Mouse (Mus musculus) CD8-positive naive resting alpha-beta T cell, adult 2 months (primary cell): ENCODE data around the gene Pnkd.

Experiments
- DNase-seq, 2 experiments: peaks; one replicate each; pipeline ENCODE4 v3.0.0; 2022; ENCODE audit warnings: low read depth in 2 of 2, low spot score in 2 of 2

Pnkd gene

DNA sequence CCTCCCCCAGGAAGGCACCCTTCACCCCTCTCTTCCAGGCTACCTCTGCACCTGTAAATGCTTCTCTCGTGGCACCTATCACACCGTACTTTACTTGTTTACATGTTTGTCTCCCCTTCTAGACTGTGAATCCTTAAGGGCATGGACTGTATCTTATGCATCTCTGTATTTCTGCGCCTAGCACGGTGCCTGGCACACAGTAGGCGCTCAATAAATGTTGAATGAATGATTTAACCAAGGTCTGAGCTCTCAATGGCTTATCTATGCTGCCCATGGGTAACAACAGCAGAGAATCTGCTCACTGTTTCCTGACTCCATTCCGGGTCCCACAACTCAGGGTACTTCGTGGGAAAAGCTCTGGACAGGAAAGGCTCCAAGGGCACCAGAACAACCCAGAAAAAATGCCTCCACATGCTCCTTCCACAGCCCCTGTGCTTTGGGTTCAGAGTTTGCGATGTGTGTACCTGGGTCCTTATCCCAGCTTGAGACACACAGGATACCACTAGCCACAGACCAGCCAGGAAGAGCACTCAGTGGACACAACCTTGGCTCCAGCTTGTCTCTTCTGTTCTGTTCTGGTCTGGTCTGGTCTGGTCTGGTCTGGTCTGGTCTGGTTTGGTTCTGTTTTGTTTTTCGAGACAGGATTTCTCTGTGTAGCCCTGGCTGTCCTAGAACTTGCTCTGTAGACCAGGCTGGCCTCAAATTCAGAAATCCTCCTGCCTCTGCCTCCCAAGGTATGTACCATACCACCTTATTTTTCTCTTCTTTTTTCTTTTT is 68.9 kb downstream of the Pnkd start:
- no peak for DNase-seq

DNA sequence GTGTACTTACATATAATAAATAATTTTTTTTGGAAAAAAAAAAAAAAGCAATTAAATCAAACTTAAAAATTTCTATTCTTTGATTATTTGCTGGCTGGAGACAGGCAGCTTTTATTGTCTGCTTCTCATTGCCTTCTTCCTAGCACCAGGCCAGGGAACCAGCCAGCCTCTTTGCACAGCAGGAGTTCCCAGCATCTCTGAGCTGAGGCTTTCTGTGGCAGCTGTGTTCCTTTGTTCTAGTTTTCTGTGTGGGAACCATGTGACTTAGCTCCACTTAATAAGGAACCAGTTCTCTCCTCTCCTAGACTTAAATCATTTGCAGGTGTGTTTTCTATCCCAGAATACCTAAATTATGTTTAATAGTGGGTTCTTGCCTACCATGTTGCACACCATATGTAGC is 72.8 kb downstream of the Pnkd start:
- DNase-seq, result no peak

DNA sequence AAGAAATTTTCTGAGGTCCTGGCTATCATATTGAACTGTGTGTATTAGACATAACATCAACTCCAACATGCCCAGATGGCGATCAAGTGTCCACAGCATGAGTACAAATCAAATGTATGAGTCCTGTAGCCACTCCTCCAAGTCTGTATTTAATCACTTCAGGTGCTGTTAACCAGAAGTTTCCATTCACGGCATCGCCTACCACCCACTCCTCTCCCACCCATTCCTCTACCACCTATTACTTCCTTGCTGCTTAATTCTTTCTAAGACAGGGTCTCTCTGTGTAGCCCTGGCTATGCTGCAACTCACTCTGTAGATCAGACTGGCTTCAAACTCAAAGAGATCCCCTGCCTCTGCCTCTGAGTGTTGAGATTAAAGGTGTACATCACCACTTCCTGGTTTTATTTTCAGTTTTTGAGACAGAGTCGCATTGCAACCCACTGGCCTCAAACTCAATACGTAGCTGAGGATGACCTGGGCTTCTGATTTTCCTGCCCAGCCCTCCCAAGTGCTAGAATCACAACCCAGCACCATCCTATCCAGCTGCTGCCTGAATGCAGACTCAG is 75.3 kb downstream of the Pnkd start:
- no peak for DNase-seq

DNA sequence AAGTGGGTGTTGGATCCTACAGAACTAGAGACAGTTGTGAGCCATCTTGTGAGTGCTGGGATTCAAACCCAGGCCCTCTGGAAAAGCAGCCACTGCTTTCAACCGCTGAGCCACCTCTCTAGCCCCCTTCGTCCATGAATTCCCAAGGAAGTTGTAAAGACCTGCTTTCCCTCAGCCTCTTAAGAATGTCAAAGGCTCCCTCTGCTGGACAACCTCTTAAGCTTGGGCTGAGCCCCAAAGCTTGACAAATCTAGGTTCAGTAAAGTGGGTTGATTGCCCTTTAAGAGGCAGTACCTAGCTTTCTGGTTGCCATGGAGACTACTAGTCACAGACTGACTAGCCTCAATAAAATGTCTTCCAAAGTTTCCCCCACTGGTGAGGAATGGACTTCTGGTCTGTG is 77.1 kb downstream of the Pnkd start, which contains the start of gene Catip:
Catip (plus strand) TSS at position 297 of the 400 bp plus-strand sequence.
- peak; percentile 28 to 46 for DNase-seq

DNA sequence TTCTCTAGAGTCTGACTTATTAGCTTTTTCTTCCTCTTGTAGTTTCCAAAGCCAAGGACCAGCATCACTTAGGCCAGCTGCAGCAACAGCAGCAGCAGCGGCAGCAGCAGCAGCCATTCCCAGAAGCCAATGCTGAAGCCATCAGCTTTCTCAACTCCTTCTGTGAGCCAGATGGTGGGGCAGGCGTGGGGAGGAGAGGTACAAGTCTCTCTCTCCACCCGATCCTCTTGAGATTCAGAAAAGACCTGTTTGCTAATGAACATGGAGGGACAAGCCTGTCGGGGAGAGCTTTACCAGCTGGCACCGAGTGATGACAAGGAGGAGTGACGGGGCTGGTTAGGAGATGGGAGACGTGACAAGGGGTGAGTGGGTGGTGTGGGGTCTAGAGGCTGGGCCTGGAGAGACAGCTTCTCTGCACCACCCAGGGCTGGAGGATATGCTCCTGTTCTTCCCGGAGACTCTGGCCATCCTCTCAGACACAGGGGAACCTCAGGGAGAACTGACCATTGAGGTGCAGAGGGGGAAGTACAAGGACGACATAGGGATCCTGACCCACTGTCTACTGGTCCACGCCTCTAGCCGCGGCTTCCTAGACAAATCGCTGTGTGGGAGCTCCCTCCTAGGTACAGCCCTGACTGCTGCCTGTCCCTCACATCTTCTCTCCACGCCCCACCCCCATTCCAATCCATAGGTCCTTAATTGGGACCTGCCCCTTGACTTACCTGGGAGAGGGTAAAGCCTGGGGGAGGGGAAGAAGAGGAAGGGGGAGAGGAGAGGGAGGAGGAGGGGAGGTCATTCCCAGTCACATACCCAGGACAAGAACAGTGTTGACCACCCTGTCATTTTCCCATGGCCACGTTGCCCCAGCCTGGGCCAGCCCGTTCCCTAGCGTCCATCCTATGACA is 77.8 kb downstream of the Pnkd start:
- no peak for DNase-seq

DNA sequence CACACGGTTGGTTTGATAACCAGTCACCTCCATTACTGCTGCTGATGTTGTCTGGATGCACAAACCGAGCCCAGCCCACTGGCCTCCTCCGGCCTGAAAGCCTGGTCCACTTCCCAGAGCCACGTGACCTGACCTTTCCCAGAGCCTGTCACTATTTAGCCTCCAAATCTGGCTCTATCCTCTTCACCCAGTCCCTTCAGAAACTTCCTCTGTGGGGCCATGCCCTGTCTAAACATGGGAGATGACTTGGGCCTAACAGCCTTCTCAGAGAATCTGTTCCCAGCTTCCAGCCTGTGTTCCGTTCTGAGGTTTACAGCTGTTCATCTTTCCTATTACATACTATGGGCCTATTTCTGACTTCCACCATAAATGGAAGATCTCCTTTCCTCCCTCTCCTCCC is 78.7 kb downstream of the Pnkd start:
- DNase-seq, result no peak

DNA sequence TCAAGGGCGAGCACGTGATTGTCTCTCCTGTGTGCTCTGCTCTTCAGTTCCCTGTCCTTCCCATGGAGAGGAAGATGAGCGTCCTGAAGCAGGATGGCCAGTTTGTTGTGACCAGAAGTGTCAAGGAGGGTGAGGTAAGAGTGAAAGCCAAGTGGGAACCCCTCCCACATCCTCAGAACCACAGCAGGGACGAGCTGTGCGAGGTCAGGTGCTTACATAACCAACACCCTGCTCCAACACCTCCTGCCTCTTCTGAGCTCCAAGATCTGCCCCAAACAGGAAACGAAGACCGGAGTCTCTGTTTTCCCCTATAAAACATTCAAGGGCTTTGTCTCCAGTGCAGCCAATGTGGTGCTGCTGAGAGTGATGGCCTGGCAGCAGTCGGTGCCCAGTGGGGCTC is 79.5 kb downstream of the Pnkd start:
- no peak for DNase-seq

DNA sequence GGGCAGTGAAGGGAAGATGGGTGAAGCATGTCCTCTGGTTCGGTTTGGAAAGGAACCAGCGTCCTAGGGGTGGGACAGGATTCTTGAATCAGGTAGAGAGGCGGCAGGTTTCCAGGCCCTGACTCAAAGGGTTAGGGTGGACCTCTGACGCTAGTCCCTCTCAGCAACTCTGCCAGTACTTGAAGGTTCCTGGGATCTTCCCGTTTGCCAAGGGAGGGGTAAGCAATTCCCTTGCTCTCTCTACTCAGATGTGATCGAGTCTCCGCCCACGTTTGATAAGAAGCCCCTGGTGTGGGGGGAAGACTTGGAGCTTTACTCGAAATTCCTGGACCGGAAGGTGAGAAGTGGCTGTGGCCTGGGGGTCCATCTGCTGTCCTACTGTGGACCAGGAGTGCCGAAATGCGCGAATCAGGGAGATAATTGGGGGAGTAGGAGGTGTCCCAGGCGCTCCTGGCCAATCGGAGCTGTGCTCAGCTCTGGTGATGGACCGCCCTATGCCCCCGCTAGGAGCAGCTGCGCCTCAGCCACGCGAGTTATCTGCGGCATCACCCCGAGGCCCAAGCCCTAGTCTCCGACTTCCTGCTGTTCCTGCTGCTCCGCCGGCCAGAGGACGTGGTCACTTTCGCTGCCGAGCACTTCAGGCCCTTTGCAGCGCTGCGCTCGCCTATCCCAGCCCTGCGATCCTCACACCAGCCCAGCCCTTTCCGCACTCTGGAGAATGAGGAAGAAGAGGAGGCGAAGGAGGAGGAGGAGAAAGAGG is 83.3 kb downstream of the Pnkd start:
- DNase-seq, result no peak

DNA sequence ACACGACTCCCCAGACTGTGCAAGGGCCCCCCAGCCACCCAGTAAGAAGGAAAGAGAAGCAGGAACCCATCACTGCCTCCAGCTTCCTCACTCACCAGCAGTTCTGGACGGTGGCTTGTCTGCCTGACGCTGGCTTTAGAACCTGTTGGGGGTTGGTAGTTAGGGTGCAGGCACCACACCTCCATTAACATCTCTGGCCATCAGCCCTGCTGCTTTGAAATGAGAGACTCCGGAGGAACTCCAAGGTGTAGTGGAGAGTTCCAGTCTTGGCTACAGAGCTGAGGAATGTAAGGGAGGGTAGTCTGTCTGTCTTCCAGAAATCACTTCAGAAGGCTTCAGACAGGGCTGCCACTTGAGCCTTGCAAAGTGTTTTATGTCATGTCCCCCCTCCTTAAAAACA is 85.3 kb downstream of the Pnkd start:
- no peak for DNase-seq

DNA sequence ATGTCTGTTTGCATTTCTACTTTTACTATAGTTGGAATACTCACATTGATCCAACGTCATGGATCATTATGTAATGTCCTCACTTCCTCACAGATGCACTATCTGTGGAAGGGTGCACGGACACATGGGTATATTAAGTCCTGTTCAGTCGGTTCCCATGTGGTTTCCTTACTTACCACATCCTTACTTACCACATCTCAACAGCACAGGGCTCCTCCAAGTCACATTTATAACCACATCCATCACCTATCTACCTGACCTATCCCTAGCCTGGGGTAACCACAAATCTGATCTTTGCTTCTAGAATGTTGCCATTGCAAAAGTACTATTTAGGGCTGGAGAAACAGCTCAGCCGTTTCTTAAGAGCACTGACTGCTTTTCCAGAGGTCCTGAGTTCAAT is 88.6 kb downstream of the Pnkd start:
- no peak for DNase-seq

DNA sequence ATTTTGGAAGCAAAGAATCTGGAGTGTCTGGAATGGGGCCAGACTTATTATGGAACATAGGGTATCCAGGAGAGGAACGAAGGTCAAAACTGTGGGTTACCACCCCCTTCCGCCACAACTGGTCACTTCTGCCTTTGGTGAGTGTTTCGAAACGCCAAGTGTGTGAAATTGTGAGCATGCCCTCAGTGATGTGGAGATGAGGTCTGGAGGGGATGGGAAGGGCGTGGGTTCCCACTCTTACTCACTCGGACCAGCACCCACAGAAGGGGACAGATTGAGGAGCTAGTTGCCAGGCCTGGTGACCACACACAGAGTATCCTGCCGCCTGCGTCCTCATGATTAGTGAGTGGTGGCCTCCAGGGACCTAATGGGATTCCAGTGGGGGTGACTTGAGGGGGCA is 90.2 kb downstream of the Pnkd start, which contains the start of gene Slc11a1:
Slc11a1 (plus strand) TSS at position 216 of the 400 bp plus-strand sequence.
- DNase-seq, result no peak

DNA sequence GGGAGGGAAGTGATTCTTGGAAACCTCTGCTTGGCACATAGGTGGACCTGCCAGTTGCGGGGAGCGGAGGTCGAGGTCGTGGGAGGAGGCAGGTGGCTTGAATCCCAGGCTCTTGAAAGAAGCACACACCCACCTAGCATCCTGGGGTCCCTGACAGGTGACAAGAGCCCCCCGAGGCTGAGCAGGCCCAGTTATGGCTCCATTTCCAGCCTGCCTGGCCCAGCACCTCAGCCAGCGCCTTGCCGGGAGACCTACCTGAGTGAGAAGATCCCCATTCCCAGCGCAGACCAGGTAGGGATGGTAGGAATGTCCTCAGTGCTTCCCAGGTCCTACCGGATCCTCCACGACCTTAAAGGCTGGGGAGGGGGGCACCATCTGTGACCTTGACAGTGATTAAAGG is 90.8 kb downstream of the Pnkd start:
- DNase-seq, result no peak

DNA sequence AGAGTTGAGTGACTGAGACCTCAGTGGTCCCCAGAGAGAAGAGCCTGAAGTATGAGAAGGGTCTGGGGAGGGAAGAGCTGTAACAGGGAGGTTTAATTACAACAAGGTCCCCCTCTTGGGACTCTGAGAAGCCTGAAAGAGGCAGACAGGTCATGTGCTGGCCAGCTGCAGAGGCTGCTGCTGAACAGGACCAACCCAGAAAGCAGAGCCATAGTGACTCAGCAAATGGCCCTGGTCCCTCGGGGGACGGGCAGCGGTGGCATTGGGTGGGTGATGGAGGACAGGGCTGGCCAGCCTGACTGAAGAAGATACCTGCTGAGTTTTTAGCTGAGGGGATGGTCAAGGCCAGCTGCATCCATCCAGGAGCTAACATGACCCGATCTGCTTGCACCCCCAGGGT is 91.7 kb downstream of the Pnkd start:
- DNase-seq, result no peak

DNA sequence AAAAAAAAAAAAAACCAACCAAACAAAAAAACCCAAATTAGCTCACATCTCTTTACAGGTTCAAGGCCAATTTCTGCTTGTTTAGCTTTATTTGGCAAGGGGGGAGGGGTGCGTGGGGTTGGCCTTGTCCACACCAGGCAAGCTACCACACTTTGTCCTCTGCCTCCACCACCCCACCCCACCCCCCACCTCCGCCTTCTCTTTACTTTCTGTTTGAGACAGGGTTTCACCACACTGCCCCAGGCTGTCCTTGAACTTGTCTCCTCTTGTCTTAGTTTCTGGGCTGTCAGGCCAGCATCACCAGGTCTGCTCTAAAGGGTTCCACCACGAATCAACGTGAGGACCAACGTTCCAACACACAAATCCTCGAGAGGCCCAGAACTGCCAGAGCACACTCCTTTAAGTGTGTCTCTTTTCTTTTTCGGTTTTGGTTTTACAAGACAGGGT is 94.4 kb downstream of the Pnkd start:
- DNase-seq, result no peak

DNA sequence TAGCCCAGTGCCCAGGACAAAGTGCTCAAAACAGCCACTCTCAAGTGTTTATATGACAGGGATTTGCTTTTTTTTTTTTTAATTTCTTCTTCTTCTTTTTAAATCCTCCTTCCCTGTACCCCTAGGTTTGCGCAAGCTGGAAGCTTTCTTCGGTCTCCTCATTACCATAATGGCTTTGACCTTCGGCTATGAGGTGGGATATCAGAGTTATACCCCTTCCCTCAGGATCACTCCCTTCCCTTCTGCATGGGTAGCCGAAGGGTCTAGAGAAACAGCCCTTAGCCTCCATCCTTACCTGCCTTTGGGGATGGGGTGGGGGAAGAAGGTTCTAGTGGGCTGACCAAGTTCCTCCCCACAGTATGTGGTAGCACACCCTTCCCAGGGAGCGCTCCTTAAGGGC is 95.8 kb downstream of the Pnkd start:
- no peak for DNase-seq

DNA sequence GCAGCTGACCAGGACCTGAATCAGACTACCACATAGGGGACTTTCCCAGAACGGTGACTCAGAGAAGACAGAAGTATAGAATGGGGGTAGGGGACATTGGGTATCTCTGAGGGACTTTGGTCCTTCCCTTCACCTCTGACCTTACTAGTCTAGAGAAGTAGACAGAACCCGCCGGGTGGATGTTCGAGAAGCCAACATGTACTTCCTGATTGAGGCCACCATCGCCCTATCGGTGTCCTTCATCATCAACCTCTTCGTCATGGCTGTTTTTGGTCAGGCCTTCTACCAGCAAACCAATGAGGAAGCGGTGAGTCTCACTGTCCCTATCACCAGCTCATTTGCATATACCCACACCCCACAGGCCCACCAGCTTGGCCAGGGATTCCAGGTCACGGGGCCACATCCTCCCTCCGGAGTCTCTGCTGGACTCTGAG is 96.9 kb downstream of the Pnkd start:
- no peak for DNase-seq

DNA sequence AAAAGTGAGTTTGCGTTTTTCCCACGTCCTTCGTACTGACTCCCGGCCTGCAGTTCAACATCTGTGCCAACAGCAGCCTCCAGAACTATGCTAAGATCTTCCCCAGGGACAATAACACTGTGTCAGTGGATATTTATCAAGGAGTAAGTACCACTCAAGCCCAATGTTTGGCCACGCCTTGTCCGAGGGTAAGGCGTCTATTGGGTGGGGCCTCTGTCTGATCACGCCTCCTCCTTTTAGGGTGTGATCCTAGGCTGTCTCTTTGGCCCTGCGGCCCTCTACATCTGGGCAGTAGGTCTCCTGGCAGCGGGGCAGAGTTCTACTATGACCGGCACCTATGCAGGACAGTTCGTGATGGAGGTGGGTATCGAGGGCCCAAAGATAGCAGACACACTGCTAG is 98.7 kb downstream of the Pnkd start:
- DNase-seq, result no peak

DNA sequence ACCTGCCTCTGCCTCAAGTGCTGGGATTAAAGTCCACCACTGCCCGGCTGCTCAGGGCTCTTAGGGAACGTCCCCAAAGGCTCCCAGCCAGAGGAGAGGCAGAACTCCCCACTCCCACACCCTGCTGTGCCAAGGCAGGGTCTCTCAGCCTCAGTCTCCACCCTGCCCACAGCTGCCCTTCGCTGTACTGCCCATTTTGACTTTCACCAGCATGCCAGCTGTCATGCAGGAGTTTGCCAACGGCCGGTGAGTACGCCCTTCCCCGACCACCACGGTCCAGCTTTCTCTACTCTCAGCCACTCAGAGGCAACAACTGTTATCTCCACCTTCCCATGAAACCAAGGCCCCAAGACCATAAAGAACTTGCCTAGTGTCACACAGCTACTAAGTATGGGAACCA is 99.8 kb downstream of the Pnkd start:
- DNase-seq, result no peak

DNA sequence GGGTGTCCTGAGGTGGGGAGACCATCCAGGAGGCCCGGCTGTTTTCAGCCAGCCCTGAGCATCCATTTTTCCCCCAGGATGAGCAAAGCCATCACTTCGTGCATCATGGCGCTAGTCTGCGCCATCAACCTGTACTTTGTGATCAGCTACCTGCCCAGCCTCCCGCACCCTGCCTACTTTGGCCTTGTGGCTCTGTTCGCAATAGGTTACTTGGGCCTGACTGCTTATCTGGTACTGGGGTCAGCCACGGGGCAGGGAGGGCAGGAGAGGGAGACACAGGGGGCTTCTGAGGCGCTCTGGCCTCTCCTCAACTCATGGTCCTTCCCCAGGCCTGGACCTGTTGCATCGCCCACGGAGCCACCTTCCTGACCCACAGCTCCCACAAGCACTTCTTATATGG is 100.3 kb downstream of the Pnkd start:
- DNase-seq, result no peak

DNA sequence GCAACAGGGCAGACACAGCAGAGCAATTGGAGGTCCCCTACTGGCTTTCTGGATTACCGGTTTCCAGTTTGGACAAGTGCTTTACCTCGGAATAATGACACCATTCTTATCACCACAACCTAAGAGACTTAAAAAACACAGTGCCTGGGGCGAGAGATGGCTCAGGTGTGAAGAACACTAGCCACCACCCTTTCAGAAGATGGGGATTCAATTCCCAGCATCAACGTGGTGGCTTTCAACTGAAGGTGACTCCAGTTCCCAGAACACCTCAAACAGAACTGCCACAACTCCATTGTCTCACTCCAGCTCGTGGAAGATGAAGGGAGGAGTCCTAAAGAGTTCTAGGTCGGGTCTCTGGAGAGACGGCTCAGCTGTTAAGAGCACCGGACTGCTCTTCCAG is 100.8 kb downstream of the Pnkd start:
- DNase-seq, result no peak

DNA sequence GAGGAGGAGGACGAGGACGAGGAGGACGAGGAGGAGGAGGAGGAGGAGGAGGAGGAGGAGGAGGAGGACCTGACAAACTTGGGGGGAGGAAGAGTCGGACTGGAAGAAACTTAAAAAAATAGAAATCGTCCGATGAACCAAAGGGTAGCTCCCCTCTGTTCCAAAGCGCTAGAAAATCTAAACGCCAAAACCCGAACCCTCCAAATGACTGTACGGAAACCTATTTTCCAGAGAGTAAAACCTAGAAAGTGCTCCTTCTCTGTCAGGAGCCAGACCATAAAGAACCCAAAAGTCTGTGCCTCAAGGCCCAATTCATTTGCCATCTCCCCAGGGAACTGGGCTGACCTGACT is 101.6 kb downstream of the Pnkd start:
- no peak for DNase-seq
